Mouse (Mus musculus): ENCODE results near the gene Cdyl.

The Cdyl gene

DNA sequence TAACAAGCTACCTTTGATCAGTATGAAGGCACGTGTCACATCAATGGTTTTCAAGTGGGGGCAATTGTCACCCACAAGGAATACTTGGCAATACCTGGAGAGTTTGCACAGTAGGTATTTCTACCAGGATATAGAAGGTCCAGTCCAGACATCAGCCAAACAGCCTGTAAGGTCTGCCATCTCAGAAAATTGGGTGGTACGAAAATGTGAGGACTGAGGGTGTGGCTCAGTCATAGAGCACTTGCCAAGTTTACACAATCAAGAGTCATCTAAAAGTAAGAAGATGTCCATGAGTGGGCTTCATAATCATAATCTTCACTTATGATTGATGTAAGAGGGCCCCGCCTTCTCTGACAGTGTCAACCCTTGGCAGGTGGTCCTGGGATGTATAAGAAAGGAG lies 29.9 kb downstream of the Cdyl start:
- DNase-seq (ENCODE audit: low spot score in 2 of 2) = no peak

DNA sequence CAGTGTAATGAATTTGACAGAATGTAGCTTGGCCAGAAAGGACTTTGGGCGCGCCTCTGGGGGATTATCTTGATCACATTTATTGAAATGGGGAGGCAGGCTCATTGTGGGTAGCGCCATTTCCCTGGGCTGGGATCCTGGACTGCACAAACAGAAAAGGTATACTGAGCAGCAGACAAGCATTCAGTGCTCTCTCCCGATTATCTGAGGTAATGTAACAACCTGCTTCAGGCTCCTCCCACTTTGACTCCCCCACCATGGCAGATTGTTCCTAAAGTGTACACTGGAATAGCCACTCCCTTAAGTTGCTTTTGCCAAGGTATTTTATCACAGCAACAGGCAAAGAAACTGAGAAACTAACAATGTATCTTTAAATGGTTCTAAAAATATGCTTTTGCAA lies 58.0 kb downstream of the Cdyl start:
- DNase-seq (ENCODE audit: low spot score in 2 of 2) = no peak

DNA sequence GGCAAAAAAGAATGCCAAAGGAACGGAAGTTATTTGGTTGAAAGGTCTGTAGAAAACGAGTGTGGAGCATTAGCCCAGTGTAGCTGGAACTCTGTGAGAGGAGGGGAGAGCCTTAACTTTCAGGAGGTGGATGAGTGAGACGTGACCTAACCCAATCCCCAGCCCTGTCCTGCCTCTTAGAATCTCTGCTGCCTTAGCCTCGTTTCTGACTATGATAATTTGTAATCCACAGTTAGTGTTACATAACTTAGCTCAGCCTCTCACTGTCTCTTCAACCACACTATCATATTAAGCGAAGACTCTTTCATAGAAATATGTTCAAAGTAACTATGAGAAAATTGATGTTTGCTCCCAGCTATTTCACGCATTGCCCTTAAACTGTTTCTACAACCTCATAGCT lies 59.9 kb downstream of the Cdyl start:
- DNase-seq (ENCODE audit: low spot score in 2 of 2) = no peak

DNA sequence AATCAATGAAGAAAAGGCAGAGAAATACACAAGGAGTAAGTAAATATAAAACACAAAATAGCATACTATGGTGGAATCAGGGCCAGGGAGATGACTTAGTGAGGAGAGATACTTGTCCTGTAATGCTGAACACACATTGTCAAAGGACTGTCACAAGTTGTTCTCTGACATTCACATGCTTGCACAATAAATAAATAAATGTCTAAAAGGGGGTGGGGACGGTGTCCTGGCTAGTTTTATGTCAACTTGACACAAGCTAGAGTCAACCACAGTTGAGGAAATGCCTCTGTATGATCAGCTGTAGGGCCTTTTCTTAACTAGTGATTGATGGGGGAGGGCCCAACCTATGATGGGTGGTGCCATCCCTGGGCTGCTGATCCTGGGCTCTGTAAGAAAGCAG lies 63.4 kb downstream of the Cdyl start:
- no peak for DNase-seq (ENCODE audit: low spot score in 2 of 2)

DNA sequence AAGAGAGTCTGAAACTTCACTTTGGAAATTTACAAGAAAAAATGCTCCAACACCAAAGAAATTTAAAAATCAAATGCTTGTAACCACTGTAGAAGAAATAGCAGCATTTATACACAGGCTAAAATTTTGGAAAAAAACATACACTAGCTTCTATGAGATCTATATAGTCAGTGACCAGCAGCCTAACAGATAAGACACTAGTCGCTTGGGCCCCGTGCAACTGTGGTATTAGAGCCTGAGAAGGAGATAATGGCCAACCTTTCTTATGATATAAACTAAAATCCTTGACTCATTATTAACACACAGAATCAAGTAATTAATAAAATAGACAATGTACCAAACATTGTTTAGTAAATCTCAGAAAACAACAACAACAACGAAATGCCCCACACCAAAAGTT lies 66.4 kb downstream of the Cdyl start:
- DNase-seq (ENCODE audit: low spot score in 2 of 2) = no peak

DNA sequence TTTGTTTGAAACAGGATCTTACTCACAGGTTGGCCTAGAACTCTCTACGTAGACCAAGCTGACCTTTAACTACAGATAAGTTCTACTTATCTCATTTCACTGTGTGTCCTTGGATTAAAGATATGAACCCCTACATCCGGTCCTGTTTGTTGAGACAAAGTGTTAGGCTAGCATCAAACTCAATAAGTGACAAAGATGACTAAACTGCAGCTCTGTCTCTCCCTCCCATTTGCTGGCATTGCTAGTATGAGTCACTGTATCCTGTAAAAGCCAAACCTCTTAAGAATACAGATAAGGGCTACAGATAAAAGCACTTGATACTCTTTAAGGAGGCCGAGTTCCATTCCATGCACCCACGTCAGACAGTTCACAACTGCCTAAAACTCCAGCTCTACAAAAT lies 72.5 kb downstream of the Cdyl start:
- DNase-seq (ENCODE audit: low spot score in 2 of 2) = no peak

DNA sequence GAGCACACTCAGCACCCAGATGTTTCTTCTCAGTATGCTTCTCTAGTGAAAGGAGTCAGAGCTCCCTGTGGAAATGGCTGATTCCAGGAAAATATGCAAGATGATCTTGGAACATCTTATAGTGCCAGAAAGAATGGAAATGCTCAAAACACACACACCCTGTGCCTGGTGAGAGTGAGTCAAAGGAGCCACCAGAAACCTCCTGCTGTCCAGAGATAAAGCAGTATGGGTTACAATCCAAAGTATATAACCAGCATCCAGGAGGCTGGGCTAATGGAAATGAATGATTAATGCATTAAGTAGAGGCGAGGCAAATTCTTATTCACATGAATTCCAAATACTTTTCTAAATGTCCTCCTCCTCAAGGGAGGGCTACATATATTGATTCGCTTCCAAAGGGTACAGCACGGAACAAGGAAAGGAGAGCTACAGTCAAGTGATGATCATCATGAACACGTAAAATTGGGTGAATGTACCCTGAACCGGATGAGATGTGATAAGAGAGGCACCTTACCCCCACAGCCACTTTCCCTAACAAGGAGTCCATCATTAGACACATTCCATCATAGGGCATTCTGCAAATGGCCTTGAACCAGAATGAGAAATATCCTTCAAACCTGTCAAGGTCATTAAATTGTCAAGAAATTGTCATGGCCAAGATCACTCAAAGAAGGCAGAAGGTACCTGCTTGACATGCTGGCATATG lies 73.4 kb downstream of the Cdyl start:
- no peak for DNase-seq (ENCODE audit: low spot score in 2 of 2)

DNA sequence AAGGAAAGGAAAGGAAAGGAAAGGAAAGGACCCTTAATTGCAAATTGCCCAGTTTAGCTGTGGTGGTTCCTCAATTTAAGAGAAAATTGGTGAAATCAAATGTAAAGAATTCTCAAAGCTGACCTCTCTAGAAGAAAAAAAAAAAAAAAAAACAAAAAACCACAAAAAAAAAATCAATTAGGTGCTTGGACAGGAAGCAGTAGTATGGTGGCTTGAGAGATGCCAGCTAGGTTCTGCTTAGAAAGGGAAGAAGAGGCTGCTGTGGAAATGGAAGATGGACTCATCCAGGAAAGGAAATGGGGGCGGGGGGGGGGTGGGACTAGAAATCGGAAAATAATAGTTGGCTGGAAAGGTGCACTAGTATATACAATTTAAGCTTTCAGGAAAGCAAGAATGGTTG lies 77.9 kb downstream of the Cdyl start:
- DNase-seq (ENCODE audit: low spot score in 2 of 2) = no peak

DNA sequence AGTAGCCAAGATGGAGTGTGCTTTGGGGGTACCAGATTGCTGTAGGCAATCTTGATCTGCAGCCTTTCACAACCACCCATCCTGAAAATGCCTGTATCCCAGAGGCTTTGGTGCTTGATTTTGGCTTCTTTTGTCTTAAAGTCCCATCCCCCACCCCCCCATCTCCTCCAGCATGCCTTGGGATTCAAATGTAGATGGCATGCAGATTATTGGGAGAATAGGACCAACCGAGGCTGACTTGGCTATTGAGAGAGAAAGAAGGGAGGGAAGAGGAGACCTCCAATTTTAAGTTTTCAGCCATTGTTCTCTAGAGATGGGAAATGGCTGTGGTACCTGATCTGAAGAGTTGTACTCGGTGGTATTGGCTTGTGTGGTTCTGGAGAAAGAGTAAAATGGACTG lies 78.6 kb downstream of the Cdyl start:
- DNase-seq (ENCODE audit: low spot score in 2 of 2) = no peak

DNA sequence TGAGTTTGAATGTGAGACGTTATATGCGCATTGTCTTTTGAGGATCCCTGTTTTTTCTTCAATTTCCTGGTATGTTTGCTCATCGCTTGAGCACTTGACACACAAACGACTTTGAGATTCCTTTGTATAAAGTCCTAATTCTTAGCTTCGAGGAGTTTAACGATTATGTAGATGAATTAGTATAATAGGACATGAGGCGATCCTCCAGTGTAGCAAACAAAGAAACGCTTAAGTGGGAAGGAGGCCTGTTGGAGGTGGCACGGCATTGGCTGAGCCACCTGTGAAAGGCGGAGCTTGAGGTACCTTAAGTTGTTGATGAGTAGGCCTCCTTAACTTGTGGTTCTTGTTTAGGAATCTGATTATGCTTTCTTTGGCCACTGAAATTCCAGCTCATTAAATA lies 79.8 kb downstream of the Cdyl start:
- no peak for DNase-seq (ENCODE audit: low spot score in 2 of 2)

DNA sequence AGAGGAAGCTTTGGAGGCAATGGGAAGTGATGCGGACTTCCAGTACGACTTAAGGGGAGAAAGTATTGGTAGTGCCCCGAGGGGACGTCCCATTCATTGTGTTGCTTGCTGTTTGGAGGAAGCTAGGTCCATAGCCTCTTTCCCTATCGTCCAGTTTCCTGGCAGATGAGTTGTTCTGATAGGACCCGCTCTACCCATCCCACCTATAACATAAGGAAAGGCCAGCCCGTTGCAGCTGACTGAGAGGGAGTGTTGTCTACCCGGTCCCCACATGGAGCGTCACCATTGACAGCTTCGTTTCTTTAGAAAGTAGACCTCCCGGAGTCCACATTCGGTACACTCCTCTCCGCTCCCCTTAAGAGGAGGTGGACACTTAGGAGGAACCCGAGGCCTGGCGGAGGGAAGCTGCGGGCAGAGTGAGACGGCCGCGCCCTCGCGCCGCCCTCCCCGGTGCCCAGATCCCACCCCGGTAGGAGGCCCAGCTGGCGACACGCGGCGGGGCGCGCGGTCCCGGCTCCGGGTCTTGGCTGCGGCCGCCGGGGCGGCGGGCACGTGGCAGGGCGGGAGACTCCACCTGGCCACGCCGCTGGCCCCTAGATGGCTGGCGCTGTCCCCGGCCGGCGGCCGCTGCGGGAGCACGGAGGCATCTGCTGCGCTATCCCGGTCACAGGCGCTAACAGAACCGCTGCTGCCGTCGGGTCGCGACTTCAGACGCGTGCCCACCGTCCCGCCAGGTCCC lies 80.8 kb downstream of the Cdyl start:
- peak in 1 of 2 experiments; percentile 12 for DNase-seq (ENCODE audit: low spot score in 2 of 2)

DNA sequence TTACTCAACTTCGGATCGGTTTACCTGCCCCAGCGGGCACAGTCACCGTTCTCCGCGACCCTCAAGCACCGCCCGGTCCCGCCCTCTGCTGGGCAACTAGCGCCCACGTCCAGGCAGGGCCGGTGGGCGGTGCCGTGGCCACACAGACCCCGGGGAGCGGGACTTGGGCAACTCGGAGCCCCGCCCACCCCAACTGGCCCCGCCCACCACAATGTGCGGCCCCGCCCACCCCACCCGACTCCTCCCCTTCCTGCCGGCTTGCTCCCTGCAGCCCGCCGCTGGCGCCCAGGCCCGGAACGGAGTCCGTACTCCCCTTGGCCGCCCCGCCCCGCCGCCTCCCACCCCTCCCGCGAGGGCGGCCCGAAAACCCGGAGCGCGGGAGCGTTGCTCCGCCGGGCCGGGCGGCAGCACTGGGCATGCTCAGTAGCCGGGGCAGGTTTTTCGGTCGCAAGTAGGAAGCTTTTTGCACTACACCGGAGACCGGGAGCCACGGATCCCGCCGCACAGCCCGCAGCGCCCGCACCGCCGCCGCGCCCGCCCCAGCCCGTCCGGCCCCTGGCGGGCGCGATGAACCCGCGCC lies 81.5 kb downstream of the Cdyl start:
- DNase-seq (ENCODE audit: low spot score in 2 of 2) = peak; percentile 62 to 69

DNA sequence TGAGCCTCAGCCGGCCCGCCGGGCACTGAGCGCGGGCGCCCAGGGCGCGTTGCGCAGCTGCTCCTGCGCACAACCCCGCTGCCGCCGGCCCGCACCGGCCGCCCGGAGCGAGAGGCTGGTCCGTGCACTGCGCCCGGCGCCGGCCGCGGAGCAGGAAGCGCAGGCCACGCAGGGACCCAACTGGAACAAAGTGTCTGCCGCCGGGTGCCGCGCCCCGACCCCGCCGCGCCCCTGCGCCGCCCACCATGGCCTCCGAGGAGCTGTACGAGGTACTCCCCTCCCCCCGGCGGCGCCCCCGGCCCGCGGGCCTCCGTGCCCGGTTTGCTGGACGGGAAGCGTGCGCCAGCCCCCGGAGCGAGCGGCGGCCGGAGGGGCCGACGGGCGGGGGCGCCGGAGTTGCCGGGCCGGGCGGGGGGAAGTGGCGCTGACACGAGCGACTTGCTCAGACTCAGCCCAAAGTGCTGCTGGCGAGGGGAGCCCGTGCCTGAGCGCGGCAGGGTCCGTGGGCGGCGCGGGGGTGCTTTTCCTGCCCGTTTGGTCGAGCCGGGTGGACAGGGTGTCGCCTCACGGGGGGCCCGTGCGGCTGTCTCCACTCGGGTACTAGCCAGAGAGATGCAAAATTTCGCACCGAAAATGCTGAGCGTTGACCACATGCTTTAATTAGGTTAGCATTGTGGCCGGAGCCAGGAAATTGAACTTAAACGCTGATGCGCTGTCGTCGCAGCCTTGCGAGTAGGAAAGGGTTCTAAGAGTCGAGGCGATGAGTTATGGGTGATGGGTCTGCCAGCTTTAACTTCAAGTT lies 82.2 kb downstream of the Cdyl start:
- DNase-seq (ENCODE audit: low spot score in 2 of 2) = peak; percentile 13 to 25

DNA sequence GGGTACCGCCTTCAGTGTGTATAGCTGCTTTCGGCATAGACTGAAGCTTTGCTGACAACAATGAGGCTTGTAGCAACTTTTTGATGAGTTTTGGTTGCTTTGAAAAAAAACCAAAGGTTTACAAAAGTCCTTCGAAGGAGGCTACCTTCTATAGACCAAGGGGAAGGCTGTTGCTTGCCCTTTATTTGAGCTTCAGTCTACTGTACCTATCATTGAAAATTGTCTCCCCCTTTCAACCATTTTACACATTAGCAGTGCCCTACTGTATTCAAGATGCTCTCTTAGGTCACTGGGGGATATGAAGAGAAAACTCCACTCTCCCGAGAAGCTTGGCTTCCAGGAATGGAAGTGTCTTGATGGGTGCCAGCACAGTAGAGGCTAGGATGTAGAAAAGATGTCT lies 83.1 kb downstream of the Cdyl start:
- DNase-seq (ENCODE audit: low spot score in 2 of 2) = no peak

DNA sequence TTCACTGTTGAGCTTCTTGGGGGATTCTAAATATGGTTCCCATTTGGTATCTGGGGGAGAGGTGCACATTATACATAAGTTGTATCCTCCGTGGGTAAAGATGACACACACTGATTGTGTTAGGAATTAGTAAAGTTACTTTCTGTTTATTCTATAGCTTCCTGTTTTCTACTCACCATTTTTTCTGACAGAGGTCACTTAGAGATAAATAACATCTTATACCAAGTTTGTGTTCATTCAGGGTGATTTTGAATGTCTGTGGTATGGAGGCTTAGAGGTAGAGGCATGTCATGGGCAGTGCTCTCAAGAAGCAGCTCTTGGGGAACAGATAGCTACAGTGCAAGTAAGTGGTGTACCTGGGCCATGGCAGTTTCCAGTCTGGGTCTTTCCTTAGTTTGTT lies 83.6 kb downstream of the Cdyl start:
- DNase-seq (ENCODE audit: low spot score in 2 of 2) = no peak

DNA sequence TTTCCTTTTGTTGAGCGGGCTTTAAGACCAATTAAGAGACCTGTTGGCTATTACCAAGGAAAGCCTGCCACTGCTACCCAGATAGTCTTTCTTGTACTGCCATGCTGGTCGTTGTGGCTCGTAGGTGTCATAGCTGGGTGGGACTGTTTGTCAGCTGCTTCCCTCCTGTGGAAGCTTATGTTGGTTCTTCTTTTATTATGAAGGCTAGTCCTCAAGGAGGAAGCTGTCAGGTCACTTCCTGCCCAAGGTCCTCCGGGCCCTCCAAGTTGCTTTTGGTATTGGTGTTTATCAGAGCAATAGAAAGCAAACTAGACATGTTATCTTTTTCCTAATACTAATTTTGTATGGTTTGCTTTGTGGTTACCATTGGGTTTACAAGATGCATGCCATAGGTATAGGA lies 89.6 kb downstream of the Cdyl start:
- no peak for DNase-seq (ENCODE audit: low spot score in 2 of 2)

DNA sequence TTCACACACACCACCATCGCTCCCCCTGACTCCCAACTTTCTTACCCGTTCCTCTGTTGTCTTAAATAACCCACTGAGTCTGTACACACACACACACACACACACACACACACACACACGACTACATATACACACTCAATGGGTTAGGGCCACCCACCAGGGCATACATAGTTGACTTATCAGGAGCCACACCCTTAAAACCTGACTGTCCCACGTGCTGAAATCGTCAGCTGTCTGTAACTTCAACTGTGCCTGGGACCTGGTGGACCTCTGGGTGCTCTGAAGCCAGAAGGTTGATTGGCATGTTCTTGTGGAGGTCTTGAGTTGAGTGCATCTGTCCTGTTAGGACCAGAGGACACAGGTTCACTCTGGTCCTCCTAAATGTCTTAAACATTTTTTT lies 90.0 kb downstream of the Cdyl start:
- no peak for DNase-seq (ENCODE audit: low spot score in 2 of 2)

DNA sequence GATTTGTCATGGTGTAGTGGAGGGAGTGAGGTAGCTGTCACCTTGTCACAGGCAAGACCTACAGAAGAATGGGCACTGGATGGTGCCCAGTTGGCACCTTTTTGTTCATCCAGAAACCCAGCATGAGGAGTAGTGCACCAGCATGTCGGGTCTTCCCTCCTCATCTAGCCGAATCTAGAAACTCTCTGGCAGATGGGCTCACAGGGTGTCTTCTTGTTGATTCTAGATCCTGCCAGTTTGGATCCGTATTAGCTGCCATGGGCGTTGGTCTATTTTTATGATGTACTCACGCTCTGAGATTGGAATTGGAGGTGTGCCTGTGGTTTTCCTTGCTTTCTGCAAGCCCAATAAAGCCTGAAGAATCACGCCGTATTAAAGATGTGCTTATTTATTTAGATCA lies 92.4 kb downstream of the Cdyl start:
- DNase-seq (ENCODE audit: low spot score in 2 of 2) = no peak

DNA sequence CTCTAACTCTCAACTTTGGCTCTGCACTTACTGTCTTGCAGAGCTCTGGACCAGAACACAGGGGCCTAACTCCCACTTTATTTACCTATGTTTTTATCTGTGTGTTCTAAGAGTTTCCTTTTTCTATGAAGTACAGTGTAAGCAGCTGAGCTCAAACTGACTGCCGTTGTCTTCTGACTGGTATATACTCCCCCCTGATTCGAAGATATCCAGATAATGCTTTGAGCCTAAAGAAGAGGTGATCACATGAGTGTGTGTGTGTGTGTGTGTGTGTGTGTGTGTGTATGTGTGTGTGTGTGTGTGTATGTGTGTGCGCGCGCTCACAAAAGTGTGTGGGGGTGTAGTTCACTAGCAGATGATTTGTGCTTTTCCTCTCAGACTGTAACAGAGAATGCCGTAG lies 95.4 kb downstream of the Cdyl start:
- no peak for DNase-seq (ENCODE audit: low spot score in 2 of 2)

DNA sequence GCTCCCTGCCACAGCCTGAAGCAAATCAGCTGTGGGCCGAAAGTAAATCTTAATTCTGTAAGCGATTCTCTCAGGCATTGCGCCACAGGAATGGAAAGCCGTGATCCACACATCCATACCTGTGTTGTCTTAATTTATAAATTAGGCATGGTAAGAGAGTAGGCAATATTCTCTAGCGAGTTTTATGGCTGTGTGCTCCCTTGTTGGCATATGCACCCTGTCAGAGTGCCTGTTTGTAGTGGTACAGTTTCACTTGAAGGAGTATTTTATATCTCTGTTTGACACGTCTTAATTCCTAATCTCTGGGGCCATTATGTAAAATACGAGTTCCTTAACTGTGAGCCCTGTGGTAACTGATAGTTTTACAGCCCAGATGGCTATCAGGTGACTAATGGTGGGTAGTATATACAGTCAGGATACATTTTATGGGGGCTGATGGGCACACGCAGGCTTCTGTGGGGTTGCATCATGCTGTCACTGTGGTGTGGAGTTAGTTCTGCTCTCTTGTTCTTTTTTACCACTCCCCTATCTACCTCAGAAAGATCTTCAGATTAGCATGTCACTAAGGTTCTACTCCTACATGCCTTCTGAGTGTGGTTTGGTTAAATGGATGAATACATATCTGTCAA lies 96.1 kb downstream of the Cdyl start:
- DNase-seq (ENCODE audit: low spot score in 2 of 2) = no peak

DNA sequence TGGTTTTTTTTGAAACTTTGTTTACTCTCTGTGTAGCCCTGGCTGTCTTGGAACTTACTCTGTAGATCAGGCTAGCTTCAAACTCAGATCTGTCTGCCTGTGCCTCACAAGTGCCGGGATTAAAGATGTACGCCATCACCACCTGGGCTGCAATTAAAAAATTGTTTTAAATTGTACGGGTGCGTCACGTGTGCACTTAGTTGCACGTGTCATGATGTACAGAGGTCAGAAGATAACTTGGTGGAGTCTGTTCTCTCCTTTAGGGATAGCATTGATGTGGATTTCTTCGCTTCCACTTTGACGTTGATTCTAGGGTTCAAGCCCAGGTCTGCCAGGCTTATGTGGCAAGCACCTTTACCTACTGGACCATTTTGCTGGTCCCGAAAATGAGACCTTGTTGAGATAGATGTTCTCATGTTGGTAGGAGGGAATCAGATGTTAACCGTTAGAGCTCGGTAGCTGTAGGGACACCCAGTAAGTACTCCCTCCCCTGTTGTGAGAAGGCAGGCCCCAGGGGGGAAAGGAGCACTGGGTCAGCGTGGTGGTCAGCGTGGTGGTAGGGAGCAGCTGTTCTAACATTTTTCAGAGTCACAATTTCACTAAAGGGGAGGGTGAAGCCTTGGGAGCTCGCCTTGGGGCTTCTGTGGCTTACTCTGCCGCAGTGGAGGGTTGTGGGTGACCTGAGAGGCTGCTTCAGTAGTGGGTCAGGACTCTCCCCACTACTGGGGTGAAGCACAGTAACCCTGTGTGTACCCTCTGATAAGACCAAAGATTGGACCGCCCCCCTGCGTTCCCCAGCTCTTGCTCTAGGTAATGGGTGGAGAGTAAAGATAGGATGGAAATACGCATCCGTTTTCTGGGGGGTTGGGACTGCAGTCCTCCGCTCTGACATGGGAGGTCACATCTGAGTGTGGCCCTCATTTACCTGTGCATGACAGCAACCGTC lies 97.0 kb downstream of the Cdyl start:
- no peak for DNase-seq (ENCODE audit: low spot score in 2 of 2)
